Mouse (Mus musculus): ENCODE results near the gene Sbpl. TPM values are rescaled to one million over a fixed set of nuclear protein-coding genes. Genes with fewer than 3 reads are reported as not detected.

The Sbpl gene
- not detected for polyA plus RNA-seq (2014; fragmentation: Illumina TruSeq; extraction: RNeasy Lipid Tissue Mini Kit (QIAGEN cat#74804); ENCODE audit: low replicate concordance)

DNA sequence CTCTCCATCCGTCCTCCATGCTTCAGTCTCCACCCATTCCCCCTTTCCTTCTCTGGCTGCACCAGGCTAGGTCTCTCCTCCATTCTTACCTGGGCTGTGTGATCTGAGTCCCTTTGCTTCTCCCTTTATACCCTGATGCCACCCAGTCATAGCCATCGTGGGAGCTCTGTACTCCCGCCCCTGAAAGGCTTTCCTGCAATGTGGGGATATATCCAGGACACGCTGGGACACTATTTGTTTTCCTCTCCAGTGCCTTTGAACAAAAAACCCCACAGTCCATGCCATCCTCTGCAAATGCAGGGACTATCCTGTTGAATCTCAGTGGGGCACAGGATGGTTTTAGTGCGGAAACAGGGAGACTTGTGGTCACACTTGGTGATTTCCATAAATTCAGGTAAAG, at the start of gene Sbpl:
Sbpl (minus strand) TSS at position 101 of the 400 bp plus-strand sequence.

DNA sequence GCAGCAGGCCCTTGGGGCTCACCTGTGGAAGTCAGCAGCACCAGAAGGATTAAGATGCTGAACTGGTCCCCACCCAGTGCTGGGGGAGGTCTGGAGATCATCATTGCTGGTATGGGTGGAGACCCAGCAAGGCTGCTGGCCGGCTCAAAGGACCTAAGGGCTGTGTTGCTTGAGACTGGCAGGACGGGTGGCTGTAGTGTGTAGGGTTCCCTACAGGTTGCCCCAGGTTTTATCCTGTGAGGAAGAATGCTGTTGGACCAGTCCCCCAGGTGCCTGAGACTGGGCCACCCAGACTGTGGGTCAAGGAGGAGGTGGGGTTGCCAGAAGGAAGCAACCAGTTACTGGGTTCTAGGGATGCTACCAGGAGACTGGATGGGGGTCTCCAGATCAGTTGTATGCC, 42.8 kb upstream of the Sbpl start, which contains the start of gene Prss22:
Prss22 (minus strand) TSS at position 200 of the 400 bp plus-strand sequence.

DNA sequence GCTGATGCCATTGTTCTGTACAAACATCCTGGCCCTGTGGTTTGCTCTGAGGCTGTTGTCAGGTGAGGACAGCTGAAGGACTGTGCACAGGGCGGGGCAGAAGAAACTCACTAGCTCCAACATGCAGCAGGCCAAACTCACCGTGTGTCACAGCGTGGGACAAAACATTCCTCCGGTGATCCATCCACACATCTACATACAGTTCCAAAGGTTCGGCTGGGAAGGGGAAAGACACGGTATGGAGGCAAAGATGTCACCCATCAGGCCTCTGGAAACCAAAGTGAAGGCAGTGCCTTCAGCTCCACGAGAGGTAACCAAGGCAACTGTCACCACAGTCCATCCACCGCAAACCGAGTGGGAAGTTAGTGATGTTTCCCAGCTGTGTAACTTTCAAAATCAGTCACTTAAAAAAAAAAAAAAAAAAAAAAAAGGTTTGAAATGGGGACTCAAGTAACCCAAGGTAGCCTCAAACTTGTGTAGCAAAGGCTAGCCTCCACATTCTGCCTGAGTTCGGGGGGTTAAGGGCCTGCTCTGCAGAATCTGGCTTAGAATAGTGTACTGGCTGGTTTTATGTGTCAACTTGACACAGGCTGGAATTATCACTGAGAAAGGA, 25.3 kb upstream of the Sbpl start, which contains the start of gene Prss30:
Prss30 (minus strand) TSS at position 270 of the 613 bp plus-strand sequence.

GRCm38 (mm10) chr17:23941372-23941771, 13.7 kb downstream of the Sbpl start, which contains the start of gene Sbp:
Gene Sbp (plus strand): TSS chr17:23941672.

GRCm38 (mm10) chr17:23917158-23917557, 37.9 kb downstream of the Sbpl start, which contains the start of gene Dcpp3:
Gene Dcpp3 (plus strand): TSS chr17:23917458.

Other genes with a start within 250 kb of the Sbpl start
- not detected for gene 1520401A03Rik, start 232.5 kb downstream of the Sbpl start, polyA plus RNA-seq (2014; fragmentation: Illumina TruSeq; extraction: RNeasy Lipid Tissue Mini Kit (QIAGEN cat#74804); ENCODE audit: low replicate concordance)
- gene Pkmyt1, start 228.9 kb downstream of the Sbpl start, polyA plus RNA-seq (2014; fragmentation: Illumina TruSeq; extraction: RNeasy Lipid Tissue Mini Kit (QIAGEN cat#74804); ENCODE audit: low replicate concordance), result 1.6 TPM
- gene Paqr4, start 214.4 kb downstream of the Sbpl start, polyA plus RNA-seq (2014; fragmentation: Illumina TruSeq; extraction: RNeasy Lipid Tissue Mini Kit (QIAGEN cat#74804); ENCODE audit: low replicate concordance), result 6.4 TPM
- not detected for gene Kremen2, start 209.4 kb downstream of the Sbpl start, polyA plus RNA-seq (2014; fragmentation: Illumina TruSeq; extraction: RNeasy Lipid Tissue Mini Kit (QIAGEN cat#74804); ENCODE audit: low replicate concordance)
- gene Flywch1, start 183.7 kb downstream of the Sbpl start, polyA plus RNA-seq (2014; fragmentation: Illumina TruSeq; extraction: RNeasy Lipid Tissue Mini Kit (QIAGEN cat#74804); ENCODE audit: low replicate concordance), result 0.78 TPM
- gene Flywch2, start 169.2 kb downstream of the Sbpl start, polyA plus RNA-seq (2014; fragmentation: Illumina TruSeq; extraction: RNeasy Lipid Tissue Mini Kit (QIAGEN cat#74804); ENCODE audit: low replicate concordance), result not detected
- gene Srrm2, start 164.7 kb downstream of the Sbpl start, polyA plus RNA-seq (2014; fragmentation: Illumina TruSeq; extraction: RNeasy Lipid Tissue Mini Kit (QIAGEN cat#74804); ENCODE audit: low replicate concordance), result 109 TPM
- 18.9 TPM for gene Elob, start 126.1 kb downstream of the Sbpl start, polyA plus RNA-seq (2014; fragmentation: Illumina TruSeq; extraction: RNeasy Lipid Tissue Mini Kit (QIAGEN cat#74804); ENCODE audit: low replicate concordance)
- not detected for gene Prss33, start 119.2 kb downstream of the Sbpl start, polyA plus RNA-seq (2014; fragmentation: Illumina TruSeq; extraction: RNeasy Lipid Tissue Mini Kit (QIAGEN cat#74804); ENCODE audit: low replicate concordance)
- 6.8 TPM for gene Prss32, start 111.4 kb downstream of the Sbpl start, polyA plus RNA-seq (2014; fragmentation: Illumina TruSeq; extraction: RNeasy Lipid Tissue Mini Kit (QIAGEN cat#74804); ENCODE audit: low replicate concordance)
- 1.1 TPM for gene Prss41, start 111.1 kb downstream of the Sbpl start, polyA plus RNA-seq (2014; fragmentation: Illumina TruSeq; extraction: RNeasy Lipid Tissue Mini Kit (QIAGEN cat#74804); ENCODE audit: low replicate concordance)
- not detected for gene Prss21, start 87.2 kb downstream of the Sbpl start, polyA plus RNA-seq (2014; fragmentation: Illumina TruSeq; extraction: RNeasy Lipid Tissue Mini Kit (QIAGEN cat#74804); ENCODE audit: low replicate concordance)
- gene Dcpp1, start 74.4 kb downstream of the Sbpl start, polyA plus RNA-seq (2014; fragmentation: Illumina TruSeq; extraction: RNeasy Lipid Tissue Mini Kit (QIAGEN cat#74804); ENCODE audit: low replicate concordance), result not detected
- not detected for gene Dcpp2, start 74.4 kb downstream of the Sbpl start, polyA plus RNA-seq (2014; fragmentation: Illumina TruSeq; extraction: RNeasy Lipid Tissue Mini Kit (QIAGEN cat#74804); ENCODE audit: low replicate concordance)
- gene Dcpp3, start 37.8 kb downstream of the Sbpl start, polyA plus RNA-seq (2014; fragmentation: Illumina TruSeq; extraction: RNeasy Lipid Tissue Mini Kit (QIAGEN cat#74804); ENCODE audit: low replicate concordance), result not detected
- gene Sbp, start 13.6 kb downstream of the Sbpl start, polyA plus RNA-seq (2014; fragmentation: Illumina TruSeq; extraction: RNeasy Lipid Tissue Mini Kit (QIAGEN cat#74804); ENCODE audit: low replicate concordance), result not detected
- gene Prss30, start 25.3 kb upstream of the Sbpl start, polyA plus RNA-seq (2014; fragmentation: Illumina TruSeq; extraction: RNeasy Lipid Tissue Mini Kit (QIAGEN cat#74804); ENCODE audit: low replicate concordance), result 4.3 TPM
- gene Prss22, start 42.8 kb upstream of the Sbpl start, polyA plus RNA-seq (2014; fragmentation: Illumina TruSeq; extraction: RNeasy Lipid Tissue Mini Kit (QIAGEN cat#74804); ENCODE audit: low replicate concordance), result not detected
- not detected for gene Prss27, start 82.9 kb upstream of the Sbpl start, polyA plus RNA-seq (2014; fragmentation: Illumina TruSeq; extraction: RNeasy Lipid Tissue Mini Kit (QIAGEN cat#74804); ENCODE audit: low replicate concordance)
- 107 TPM for gene Kctd5, start 118.2 kb upstream of the Sbpl start, polyA plus RNA-seq (2014; fragmentation: Illumina TruSeq; extraction: RNeasy Lipid Tissue Mini Kit (QIAGEN cat#74804); ENCODE audit: low replicate concordance)
- 35.3 TPM for gene Pdpk1, start 195.7 kb upstream of the Sbpl start, polyA plus RNA-seq (2014; fragmentation: Illumina TruSeq; extraction: RNeasy Lipid Tissue Mini Kit (QIAGEN cat#74804); ENCODE audit: low replicate concordance)
- 0.74 TPM for gene Amdhd2, start 208.5 kb upstream of the Sbpl start, polyA plus RNA-seq (2014; fragmentation: Illumina TruSeq; extraction: RNeasy Lipid Tissue Mini Kit (QIAGEN cat#74804); ENCODE audit: low replicate concordance)
- gene Atp6v0c, start 214.4 kb upstream of the Sbpl start, polyA plus RNA-seq (2014; fragmentation: Illumina TruSeq; extraction: RNeasy Lipid Tissue Mini Kit (QIAGEN cat#74804); ENCODE audit: low replicate concordance), result 38.1 TPM

All from small intestine, adult 10 weeks (tissue).